Mouse (Mus musculus) cerebellum, adult 2 months (tissue): ENCODE data around the gene Mpp4. TPM values are rescaled to one million over a fixed set of nuclear protein-coding genes. Genes with fewer than 3 reads are reported as not detected.

Source experiments
- DNase-seq, 2 experiments: peaks; one replicate each; pipeline ENCODE4 v3.0.0; 2021
- H3K27ac ChIP-seq: fragments of 200-500 bp; 2 replicates; pipeline ENCODE4 v1.5.1; 2012; ENCODE audit warnings: low read length, control low read depth, inconsistent platforms; ENCODE audit not compliant: insufficient read depth
- H3K27me3 ChIP-seq: fragments of 200-500 bp; 2 replicates; pipeline ENCODE4 v1.6.1; 2012; ENCODE audit warnings: inconsistent platforms, mild to moderate bottlenecking, low read length, moderate library complexity; ENCODE audit not compliant: control insufficient read depth, insufficient read depth
- H3K4me1 ChIP-seq: fragments of 200-500 bp; 2 replicates; pipeline ENCODE4 v1.6.1; 2011; ENCODE audit warnings: low read length; ENCODE audit not compliant: control insufficient read depth, insufficient read depth
- H3K4me3 ChIP-seq: fragments of 200-500 bp; replicated peaks from 2 replicates; pipeline ENCODE3; 2011; ENCODE audit warnings: mild to moderate bottlenecking, low read depth, low read length, control low read depth; ENCODE audit not compliant: insufficient read depth
- CTCF ChIP-seq: fragments of 200-500 bp; IDR thresholded peaks from 2 replicates; pipeline ENCODE4 v1.5.1; 2011; ENCODE audit warnings: low read depth, mild to moderate bottlenecking, control low read depth, low read length, moderate library complexity, borderline replicate concordance; ENCODE audit not compliant: insufficient read depth
- POLR2A ChIP-seq: fragments of 200-500 bp; IDR thresholded peaks from 2 replicates; pipeline ENCODE4 v1.6.1; 2011; ENCODE audit warnings: low read length, control low read depth, borderline replicate concordance; ENCODE audit not compliant: insufficient read depth
- WGBS: fragments of 180-500 bp; shearing (Covaris S2); methylation state at CpG from one replicate; pipeline ENCODE4 v1.1.7; 2018; 5-methylcytosine and 5-hydroxymethylcytosine counted together
- polyA plus RNA-seq: library from polyadenylated mRNA; depleted of rRNA; stranded (reverse); fragments of >200 nt; gene quantifications from 2 replicates; pipeline ENCODE4 v1.2.3, GENCODE M21; 2012

The Mpp4 gene
- polyA plus RNA-seq, 1 experiment, result 12.0 TPM

GRCm38 (mm10) chr1:59178401-59178800 is 15.2 kb upstream of the Mpp4 start:
- Histone ChIP-seq H3K4me3 (no peak overlapping the region), H3K4me1 (no peaks in the 10 kb centered on the region), H3K27me3 (no peaks in the 10 kb centered on the region), H3K27ac (no peak overlapping the region)
- 83% methylated on average over 10 of the region's 10 CpGs for WGBS
- TF ChIP-seq CTCF, result no peak
- no peak for TF ChIP-seq POLR2A
- no peak for DNase-seq

DNA sequence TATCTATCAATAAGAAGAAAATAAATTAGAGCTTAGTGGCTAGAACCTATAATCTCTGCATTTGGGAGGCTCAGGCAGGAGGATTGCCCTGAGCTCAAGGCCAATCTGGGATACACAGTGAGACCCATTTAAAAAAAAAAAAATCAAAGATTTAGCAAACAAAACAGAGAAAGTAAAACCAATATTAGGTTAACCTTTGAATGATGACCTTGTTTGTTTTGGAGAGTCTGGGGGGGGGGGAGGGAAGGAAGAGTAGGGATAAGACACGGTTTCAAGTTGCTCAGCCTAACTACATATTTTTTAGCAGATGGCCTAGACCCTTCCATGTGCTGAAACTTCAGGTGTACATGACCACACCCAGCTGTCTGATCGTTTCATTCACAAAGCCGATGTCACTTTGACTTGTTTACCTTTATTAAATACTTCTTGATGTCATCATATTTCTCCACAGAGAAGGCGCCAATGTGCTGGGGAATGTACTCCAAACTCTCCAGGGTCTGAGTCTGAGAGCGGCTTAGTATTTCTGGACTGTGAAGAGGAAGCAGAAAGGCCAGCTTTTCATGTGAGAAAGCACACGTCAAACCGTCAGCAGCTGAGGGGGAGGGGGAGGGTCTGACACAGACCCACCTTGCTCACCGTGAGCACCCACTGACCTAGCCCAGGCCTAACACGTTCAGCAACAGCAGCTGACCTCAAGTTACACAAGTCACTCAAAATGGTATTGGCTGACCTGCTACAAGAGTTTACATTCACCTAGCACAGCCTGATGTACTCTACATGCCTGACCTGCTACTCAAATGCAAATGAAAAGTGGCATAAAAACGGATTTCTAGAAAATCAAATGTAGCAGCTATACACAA is 11.6 kb upstream of the Mpp4 start:
- WGBS, result 79% methylated on average over 10 of the region's 10 CpGs
- no peak overlapping the region for H3K27ac ChIP-seq
- DNase-seq, result no peak
- H3K4me3 ChIP-seq, result no peak overlapping the region
- no peak for TF ChIP-seq CTCF
- H3K27me3 ChIP-seq, result no peaks in the 10 kb centered on the region
- H3K4me1 ChIP-seq, result no peaks in the 10 kb centered on the region

GRCm38 (mm10) chr1:59173023-59173422 is 9.8 kb upstream of the Mpp4 start:
- DNase-seq, result no peak
- no peak for TF ChIP-seq CTCF
- TF ChIP-seq POLR2A, result no peak
- Histone ChIP-seq H3K4me3 (no peak overlapping the region), H3K4me1 (no peaks in the 10 kb centered on the region), H3K27ac (no peak overlapping the region), H3K27me3 (no peaks in the 10 kb centered on the region)
- WGBS, result 93% methylated on average over 5 of the region's 5 CpGs

- Histone ChIP-seq H3K4me1 (no peaks in the 10 kb centered on the region), H3K27ac (no peak overlapping the region), H3K27me3 (no peaks in the 10 kb centered on the region), H3K4me3 (no peak overlapping the region)
- no peak for TF ChIP-seq POLR2A
- TF ChIP-seq CTCF, result no peak
- DNase-seq, result no peak
- whole genome bisulfite sequencing, result 87% methylated on average over 5 of the region's 5 CpGs
These were observed 8.7 kb upstream of the Mpp4 start for GRCm38 (mm10) chr1:59171875-59172274.

DNA sequence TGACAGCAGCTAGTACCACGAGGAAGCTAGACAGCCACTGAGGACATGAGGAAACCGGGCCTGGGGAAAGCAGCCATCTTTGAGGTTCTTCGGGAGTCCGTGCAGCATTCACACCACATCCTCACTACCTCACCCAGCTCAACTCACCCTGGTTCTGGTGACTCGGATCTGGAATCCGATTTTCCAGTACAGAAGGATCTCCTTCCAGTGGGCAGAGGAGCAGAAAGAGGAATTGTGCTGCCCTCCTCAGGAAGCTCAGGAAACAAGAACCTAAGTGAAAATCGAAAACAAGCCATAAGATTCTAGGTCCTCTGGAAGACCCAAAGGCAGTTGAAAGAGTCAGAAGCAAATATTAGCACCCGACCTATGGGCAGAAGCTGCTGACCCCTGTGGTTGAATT is 7.1 kb upstream of the Mpp4 start:
- no peak for DNase-seq
- H3K4me3 ChIP-seq, result no peak overlapping the region
- no peak for TF ChIP-seq CTCF
- TF ChIP-seq POLR2A, result no peak
- no peak overlapping the region for H3K27ac ChIP-seq
- H3K27me3 ChIP-seq, result no peaks in the 10 kb centered on the region
- WGBS, result 77% methylated on average over 8 of the region's 8 CpGs
- H3K4me1 ChIP-seq, result peaks cover 5% of the 10 kb centered on the region

DNA sequence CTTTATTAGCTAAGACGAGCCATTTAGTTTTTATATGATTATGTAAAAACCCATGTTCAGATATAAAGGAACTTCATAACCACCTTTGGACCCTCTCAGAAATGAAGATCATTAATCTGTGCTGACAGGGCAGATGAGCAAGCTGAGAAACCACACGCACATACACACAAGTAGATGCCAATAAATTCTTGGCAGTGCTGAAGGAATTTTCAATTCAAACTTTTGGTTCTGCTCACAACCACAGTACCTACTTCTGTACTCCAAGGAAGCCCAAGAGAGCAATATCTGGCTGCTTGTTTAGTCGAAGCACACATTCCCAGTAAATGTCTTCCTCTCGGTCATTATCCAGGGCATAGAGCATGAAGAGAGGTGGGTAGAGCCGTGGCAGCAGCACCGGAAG is 6.4 kb upstream of the Mpp4 start:
- no peak overlapping the region for H3K27ac ChIP-seq
- WGBS, result 70% methylated on average over 6 of the region's 6 CpGs

DNA sequence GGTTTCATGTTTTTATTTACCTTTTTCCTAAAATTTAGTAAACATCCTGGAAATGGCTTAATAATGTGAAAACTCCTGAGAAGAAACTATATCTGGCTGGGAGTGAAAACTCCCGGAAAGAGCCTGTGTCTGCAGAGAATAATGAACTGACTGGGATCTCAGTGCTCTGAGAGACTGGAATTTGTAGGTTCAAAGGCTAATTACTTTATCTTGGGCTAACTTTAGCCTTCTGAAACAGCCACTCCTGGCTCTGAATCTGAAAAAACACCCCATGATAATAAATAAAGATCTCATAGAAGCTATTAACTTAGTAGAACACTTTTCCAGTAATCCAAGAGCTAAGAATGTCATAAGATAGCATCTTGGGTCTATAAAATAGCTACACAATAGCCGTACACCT is 5.4 kb upstream of the Mpp4 start:
- no peak overlapping the region for H3K4me3 ChIP-seq
- no peaks in the 10 kb centered on the region for H3K27me3 ChIP-seq
- peaks cover 14% of the 10 kb centered on the region for H3K4me1 ChIP-seq
- no peak overlapping the region for H3K27ac ChIP-seq
- 96% methylated on average over 2 of the region's 2 CpGs for WGBS
- TF ChIP-seq CTCF (no peak), POLR2A (no peak)
- no peak for DNase-seq

More for the DNA sequence above, 6.4 kb upstream of the Mpp4 start:
- Histone ChIP-seq H3K4me3 (no peak overlapping the region), H3K4me1 (peaks cover 6% of the 10 kb centered on the region), H3K27me3 (no peaks in the 10 kb centered on the region)
- TF ChIP-seq CTCF (no peak), POLR2A (no peak)
- no peak for DNase-seq

- Histone ChIP-seq H3K27ac (no peak overlapping the region), H3K4me3 (no peak overlapping the region), H3K4me1 (peaks cover 21% of the 10 kb centered on the region), H3K27me3 (no peaks in the 10 kb centered on the region)
- TF ChIP-seq POLR2A (no peak), CTCF (no peak)
- WGBS, result 84% methylated on average over 4 of the region's 4 CpGs
- DNase-seq, result no peak
These were observed 4.7 kb upstream of the Mpp4 start for GRCm38 (mm10) chr1:59167654-59168425.
